Mouse (Mus musculus) bone marrow macrophage, adult 2 months (primary cell): ENCODE data around the gene Tlr9.

Experiments used
- CTCF ChIP-seq: IDR thresholded peaks from 2 replicates; pipeline ENCODE4 v1.5.1; 2012; ENCODE audit warnings: low read depth, mild to moderate bottlenecking, low read length, moderate library complexity
- POLR2A ChIP-seq: IDR thresholded peaks from 2 replicates; pipeline ENCODE4 v1.6.1; 2012; ENCODE audit warnings: mild to moderate bottlenecking, low read depth, low read length, borderline replicate concordance

- TF ChIP-seq CTCF (no peak), POLR2A (no peak)
Observed at GRCm38 (mm10) chr9:106203990-106204851, 18.2 kb upstream of the Tlr9 start.
